Mouse (Mus musculus): ENCODE measurements around the gene 2900026A02Rik. TPM values are rescaled to one million over a fixed set of nuclear protein-coding genes. Genes with fewer than 3 reads are reported as not detected.
A peak's percentile ranks its signal among the peaks of the same experiment; 100 is the strongest.

The 2900026A02Rik gene
- polyA plus RNA-seq, 1 experiment from 2014 or later, result 9.2 TPM

GRCm38 (mm10) chr5:113122326-113123054 is 98.5 kb downstream of the 2900026A02Rik start:
- no peak overlapping the region for H3K27ac ChIP-seq (replicated peaks; ENCODE audit: low read depth, low read length)
- no peak overlapping the region for H3K9ac ChIP-seq (ENCODE audit: low read depth, low read length)
- no peaks in the 10 kb centered on the region for H3K27me3 ChIP-seq (replicated peaks; ENCODE audit: control insufficient read depth, insufficient read depth, low read length)
- no peak overlapping the region for H3K4me3 ChIP-seq (ENCODE audit: low read depth, low read length)
- H3K4me1 ChIP-seq (ENCODE audit: control insufficient read depth, insufficient read depth, low read length), result peaks cover 30% of the 10 kb centered on the region
- no peak overlapping the region for H3K4me2 ChIP-seq (ENCODE audit: low read depth, low read length)
- H3K9me3 ChIP-seq (ENCODE audit: control insufficient read depth, low read length), result no peaks in the 10 kb centered on the region
- no peaks in the 10 kb centered on the region for H3K36me3 ChIP-seq (ENCODE audit: control insufficient read depth, insufficient read depth, low read length)
- ATAC-seq (ENCODE audit: low read depth) (no peak), DNase-seq (ENCODE audit: low spot score) (no peak)
- 39% methylated on average over 12 of the region's 12 CpGs for WGBS

- Histone ChIP-seq H3K27ac (replicated peaks; ENCODE audit: low read depth, low read length) (peak overlapping the region; percentile 74), H3K4me3 (ENCODE audit: low read depth, low read length) (no peak overlapping the region), H3K9ac (ENCODE audit: low read depth, low read length) (no peak overlapping the region), H3K4me2 (ENCODE audit: low read depth, low read length) (0 out of 2 replicates have a peak overlapping the region, but pooled peaks have one; percentile 10), H3K27me3 (replicated peaks; ENCODE audit: control insufficient read depth, insufficient read depth, low read length) (no peaks in the 10 kb centered on the region), H3K4me1 (ENCODE audit: control insufficient read depth, insufficient read depth, low read length) (peaks cover 25% of the 10 kb centered on the region), H3K9me3 (ENCODE audit: control insufficient read depth, low read length) (no peaks in the 10 kb centered on the region), H3K36me3 (ENCODE audit: control insufficient read depth, insufficient read depth, low read length) (no peaks in the 10 kb centered on the region)
- WGBS, result 56% methylated on average over 6 of the region's 6 CpGs
- peak; percentile 77 for DNase-seq (ENCODE audit: low spot score)
- ATAC-seq (ENCODE audit: low read depth), result peak; percentile 64
Observed at GRCm38 (mm10) chr5:113121591-113121875, 99.5 kb downstream of the 2900026A02Rik start.

GRCm38 (mm10) chr5:113120741-113121590 is 100.1 kb downstream of the 2900026A02Rik start:
- no peak overlapping the region for H3K4me3 ChIP-seq (ENCODE audit: low read depth, low read length)
- H3K9me3 ChIP-seq (ENCODE audit: control insufficient read depth, low read length), result no peaks in the 10 kb centered on the region
- no peaks in the 10 kb centered on the region for H3K36me3 ChIP-seq (ENCODE audit: control insufficient read depth, insufficient read depth, low read length)
- peak; percentile 51 for DNase-seq (ENCODE audit: low spot score)
- 17% methylated on average over 15 of the region's 15 CpGs for WGBS
- H3K4me1 ChIP-seq (ENCODE audit: control insufficient read depth, insufficient read depth, low read length), result peaks cover 25% of the 10 kb centered on the region
- H3K27ac ChIP-seq (replicated peaks; ENCODE audit: low read depth, low read length), result peak overlapping the region; percentile 74
- ATAC-seq (ENCODE audit: low read depth), result peak; percentile 27; the same call in 1 of the 2 replicates
- H3K27me3 ChIP-seq (replicated peaks; ENCODE audit: control insufficient read depth, insufficient read depth, low read length), result no peaks in the 10 kb centered on the region
- 0 out of 2 replicates have a peak overlapping the region, but pooled peaks have one; percentile 10 for H3K4me2 ChIP-seq (ENCODE audit: low read depth, low read length)
- H3K9ac ChIP-seq (ENCODE audit: low read depth, low read length), result no peak overlapping the region

- DNase-seq (ENCODE audit: low spot score) (no peak), ATAC-seq (ENCODE audit: low read depth) (no peak)
- Histone ChIP-seq H3K9ac (ENCODE audit: low read depth, low read length) (no peak overlapping the region), H3K4me1 (ENCODE audit: control insufficient read depth, insufficient read depth, low read length) (peaks cover 25% of the 10 kb centered on the region), H3K27me3 (replicated peaks; ENCODE audit: control insufficient read depth, insufficient read depth, low read length) (no peaks in the 10 kb centered on the region), H3K4me2 (ENCODE audit: low read depth, low read length) (no peak overlapping the region), H3K9me3 (ENCODE audit: control insufficient read depth, low read length) (no peaks in the 10 kb centered on the region), H3K4me3 (ENCODE audit: low read depth, low read length) (no peak overlapping the region), H3K27ac (replicated peaks; ENCODE audit: low read depth, low read length) (no peak overlapping the region), H3K36me3 (ENCODE audit: control insufficient read depth, insufficient read depth, low read length) (no peaks in the 10 kb centered on the region)
- 22% methylated on average over 13 of the region's 13 CpGs for WGBS
Observed at GRCm38 (mm10) chr5:113119861-113120465, 101.1 kb downstream of the 2900026A02Rik start.

- 73% methylated on average over 9 of the region's 9 CpGs for WGBS
- Histone ChIP-seq H3K27me3 (replicated peaks; ENCODE audit: control insufficient read depth, insufficient read depth, low read length) (no peaks in the 10 kb centered on the region), H3K4me1 (ENCODE audit: control insufficient read depth, insufficient read depth, low read length) (peaks cover 29% of the 10 kb centered on the region), H3K9me3 (ENCODE audit: control insufficient read depth, low read length) (no peaks in the 10 kb centered on the region), H3K27ac (replicated peaks; ENCODE audit: low read depth, low read length) (no peak overlapping the region), H3K9ac (ENCODE audit: low read depth, low read length) (no peak overlapping the region), H3K4me3 (ENCODE audit: low read depth, low read length) (no peak overlapping the region), H3K36me3 (ENCODE audit: control insufficient read depth, insufficient read depth, low read length) (no peaks in the 10 kb centered on the region), H3K4me2 (ENCODE audit: low read depth, low read length) (no peak overlapping the region)
- DNase-seq (ENCODE audit: low spot score) (no peak), ATAC-seq (ENCODE audit: low read depth) (no peak)
Observed at GRCm38 (mm10) chr5:113119291-113119690, 101.7 kb downstream of the 2900026A02Rik start.

- no peak overlapping the region for H3K4me2 ChIP-seq (ENCODE audit: low read depth, low read length)
- H3K4me1 ChIP-seq (ENCODE audit: control insufficient read depth, insufficient read depth, low read length), result peaks cover 31% of the 10 kb centered on the region
- 39% methylated on average over 6 of the region's 6 CpGs for WGBS
- no peaks in the 10 kb centered on the region for H3K36me3 ChIP-seq (ENCODE audit: control insufficient read depth, insufficient read depth, low read length)
- DNase-seq (ENCODE audit: low spot score) (peak; percentile 57), ATAC-seq (ENCODE audit: low read depth) (peak; percentile 35; the same call in 1 of the 2 replicates)
- H3K27ac ChIP-seq (replicated peaks; ENCODE audit: low read depth, low read length), result 0 out of 2 replicates have a peak overlapping the region, but pooled peaks have one; percentile 15
- H3K9me3 ChIP-seq (ENCODE audit: control insufficient read depth, low read length), result no peaks in the 10 kb centered on the region
- H3K27me3 ChIP-seq (replicated peaks; ENCODE audit: control insufficient read depth, insufficient read depth, low read length), result no peaks in the 10 kb centered on the region
- H3K9ac ChIP-seq (ENCODE audit: low read depth, low read length), result 0 out of 2 replicates have a peak overlapping the region, but pooled peaks have one; percentile 19
- no peak overlapping the region for H3K4me3 ChIP-seq (ENCODE audit: low read depth, low read length)
Observed at GRCm38 (mm10) chr5:113118695-113119094, 102.3 kb downstream of the 2900026A02Rik start.

- no peak overlapping the region for H3K4me2 ChIP-seq (ENCODE audit: low read depth, low read length)
- no peak overlapping the region for H3K9ac ChIP-seq (ENCODE audit: low read depth, low read length)
- ATAC-seq (ENCODE audit: low read depth) (no peak), DNase-seq (ENCODE audit: low spot score) (no peak)
- WGBS, result 64% methylated on average over 5 of the region's 5 CpGs
- H3K4me3 ChIP-seq (ENCODE audit: low read depth, low read length), result no peak overlapping the region
- H3K27ac ChIP-seq (replicated peaks; ENCODE audit: low read depth, low read length), result no peak overlapping the region
- H3K27me3 ChIP-seq (replicated peaks; ENCODE audit: control insufficient read depth, insufficient read depth, low read length), result no peaks in the 10 kb centered on the region
- H3K4me1 ChIP-seq (ENCODE audit: control insufficient read depth, insufficient read depth, low read length), result peaks cover 29% of the 10 kb centered on the region
- no peaks in the 10 kb centered on the region for H3K9me3 ChIP-seq (ENCODE audit: control insufficient read depth, low read length)
- no peaks in the 10 kb centered on the region for H3K36me3 ChIP-seq (ENCODE audit: control insufficient read depth, insufficient read depth, low read length)
Observed at GRCm38 (mm10) chr5:113117361-113117760, 103.7 kb downstream of the 2900026A02Rik start.

GRCm38 (mm10) chr5:113115896-113116295 is 105.1 kb downstream of the 2900026A02Rik start:
- H3K4me1 ChIP-seq (ENCODE audit: control insufficient read depth, insufficient read depth, low read length), result peaks cover 18% of the 10 kb centered on the region
- DNase-seq (ENCODE audit: low spot score) (no peak), ATAC-seq (ENCODE audit: low read depth) (no peak)
- H3K9me3 ChIP-seq (ENCODE audit: control insufficient read depth, low read length), result no peaks in the 10 kb centered on the region
- no peaks in the 10 kb centered on the region for H3K27me3 ChIP-seq (replicated peaks; ENCODE audit: control insufficient read depth, insufficient read depth, low read length)
- H3K27ac ChIP-seq (replicated peaks; ENCODE audit: low read depth, low read length), result no peak overlapping the region
- no peak overlapping the region for H3K9ac ChIP-seq (ENCODE audit: low read depth, low read length)
- H3K36me3 ChIP-seq (ENCODE audit: control insufficient read depth, insufficient read depth, low read length), result no peaks in the 10 kb centered on the region
- WGBS, result 72% methylated on average over 10 of the region's 10 CpGs
- no peak overlapping the region for H3K4me3 ChIP-seq (ENCODE audit: low read depth, low read length)
- no peak overlapping the region for H3K4me2 ChIP-seq (ENCODE audit: low read depth, low read length)

Data from embryonic facial prominence, embryonic 14.5 days (tissue).